Mouse (Mus musculus) gastrocnemius, postnatal 36 days (tissue): ENCODE measurements around the gene Fat3. TPM values are rescaled to one million over a fixed set of nuclear protein-coding genes. Genes with fewer than 3 reads are reported as not detected.

ENCODE experiments used
- DNase-seq, 2 experiments: peaks; one replicate each; pipeline ENCODE4 v3.0.0; 2022
- intact Hi-C: fragments of 180-260 bp; cut with DNase I; formaldehyde crosslinking; loops from one replicate; pipeline ENCODE4 v1.15.1; 2025
- total RNA-seq, 2 experiments: library from RNA; stranded (reverse); gene quantifications; 2 replicates each; pipeline ENCODE4 v1.2.3; 2021

The Fat3 gene
- total RNA-seq, 2 experiments from 2014 or later = 0.46 to 0.47 TPM

- DNase-seq = no peak
- intact Hi-C loops = no loop called here
These were observed 348.1 kb downstream of the Fat3 start for GRCm38 (mm10) chr9:16152756-16153579.

- intact Hi-C loops = no loop called here
- DNase-seq = no peak
These were observed 351.0 kb downstream of the Fat3 start for GRCm38 (mm10) chr9:16150046-16150445.

GRCm38 (mm10) chr9:16147735-16148134 is 353.4 kb downstream of the Fat3 start:
- no peak for DNase-seq
- intact Hi-C loops = no loop called here

GRCm38 (mm10) chr9:16144684-16145083 is 356.4 kb downstream of the Fat3 start:
- DNase-seq = no peak
- intact Hi-C loops = no loop called here

- DNase-seq = no peak
- intact Hi-C loops = no loop called here
These were observed 361.8 kb downstream of the Fat3 start for GRCm38 (mm10) chr9:16139300-16139699.

GRCm38 (mm10) chr9:16133098-16133497 is 368.0 kb downstream of the Fat3 start:
- no peak for DNase-seq
- intact Hi-C loops = no loop called here

- intact Hi-C loops = no loop called here
- no peak for DNase-seq
These were observed 368.5 kb downstream of the Fat3 start for GRCm38 (mm10) chr9:16132594-16132993.

GRCm38 (mm10) chr9:16121756-16122155 is 379.3 kb downstream of the Fat3 start:
- intact Hi-C loops = no loop called here
- no peak for DNase-seq

- DNase-seq = no peak
These were observed 386.1 kb downstream of the Fat3 start for GRCm38 (mm10) chr9:16114821-16115485.

GRCm38 (mm10) chr9:16113936-16114642 is 387.0 kb downstream of the Fat3 start:
- intact Hi-C loops = no loop called here
- DNase-seq = no peak

More at GRCm38 (mm10) chr9:16114821-16115485, 386.1 kb downstream of the Fat3 start:
- intact Hi-C loops = no loop called here

GRCm38 (mm10) chr9:16107900-16108299 is 393.2 kb downstream of the Fat3 start:
- no peak for DNase-seq
- intact Hi-C loops = no loop called here

- no peak for DNase-seq
- intact Hi-C loops = no loop called here
These were observed 393.7 kb downstream of the Fat3 start for GRCm38 (mm10) chr9:16107386-16107785.

GRCm38 (mm10) chr9:16098553-16098952 is 402.5 kb downstream of the Fat3 start:
- intact Hi-C loops = no loop called here
- DNase-seq = no peak

- intact Hi-C loops = no loop called here
- no peak for DNase-seq
These were observed 407.9 kb downstream of the Fat3 start for GRCm38 (mm10) chr9:16093047-16093668.

- no peak for DNase-seq
- intact Hi-C loops = no loop called here
These were observed 408.8 kb downstream of the Fat3 start for GRCm38 (mm10) chr9:16092051-16092967.

- intact Hi-C loops = no loop called here
- no peak for DNase-seq
These were observed 421.8 kb downstream of the Fat3 start for GRCm38 (mm10) chr9:16079292-16079691.

- DNase-seq = no peak
- intact Hi-C loops = no loop called here
These were observed 426.4 kb downstream of the Fat3 start for GRCm38 (mm10) chr9:16074664-16075063.

GRCm38 (mm10) chr9:16074116-16074515 is 427.0 kb downstream of the Fat3 start:
- DNase-seq = no peak
- intact Hi-C loops = no loop called here

- DNase-seq = no peak
- intact Hi-C loops = no loop called here
These were observed 437.6 kb downstream of the Fat3 start for GRCm38 (mm10) chr9:16063447-16063846.

GRCm38 (mm10) chr9:16062472-16062871 is 438.6 kb downstream of the Fat3 start:
- intact Hi-C loops = no loop called here
- no peak for DNase-seq
